Mouse (Mus musculus) heart, embryonic 14.5 days (tissue): ENCODE measurements around the gene Gm20716. TPM values are rescaled to one million over a fixed set of nuclear protein-coding genes. Genes with fewer than 3 reads are reported as not detected.

Experiments used
- ATAC-seq: fragments of 200-750 bp; cut with Nextera tagmentation; 2 replicates; pipeline ENCODE4 v1.8.0; 2017; ENCODE audit warnings: low read depth, moderate TSS enrichment; ENCODE audit not compliant: insufficient number of reproducible peaks, insufficient read depth, low FRiP score
- H3K27ac ChIP-seq, 2 experiments: fragments of 200-500 bp in 1 of 2; fragments of 300-500 bp in 1 of 2; sonication (generic) in 1 of 2; replicated peaks in 1 of 2; 2 replicates each; pipeline ENCODE4 v1.5.1; 2012 to 2014; ENCODE audit warnings: low read depth in 2 of 2, low read length in 2 of 2, control low read depth in 1 of 2, mild to moderate bottlenecking in 1 of 2, mixed read lengths in 1 of 2; ENCODE audit not compliant: control insufficient read depth in 1 of 2, insufficient read depth in 1 of 2
- H3K27me3 ChIP-seq: fragments of 300-500 bp; sonication (generic); 2 replicates; pipeline ENCODE4 v1.6.1; 2014; ENCODE audit warnings: mild to moderate bottlenecking, low read length, control low read depth; ENCODE audit not compliant: control insufficient read depth, insufficient read depth
- H3K36me3 ChIP-seq: fragments of 300-500 bp; sonication (generic); 2 replicates; pipeline ENCODE4 v1.6.1; 2014; ENCODE audit warnings: mild to moderate bottlenecking, control low read depth, low read length, mixed read lengths; ENCODE audit not compliant: control insufficient read depth, insufficient read depth
- H3K4me1 ChIP-seq, 2 experiments: fragments of 200-500 bp in 1 of 2; fragments of 300-500 bp in 1 of 2; sonication (generic) in 1 of 2; 2 replicates each; pipeline ENCODE4 v1.6.1; 2012 to 2014; ENCODE audit warnings: low read length in 2 of 2, control low read depth in 1 of 2, mixed read lengths in 1 of 2; ENCODE audit not compliant: control insufficient read depth in 2 of 2, insufficient read depth in 2 of 2
- H3K4me2 ChIP-seq: fragments of 300-500 bp; sonication (generic); 2 replicates; pipeline ENCODE4 v1.6.1; 2014; ENCODE audit warnings: mild to moderate bottlenecking, low read length
- H3K4me3 ChIP-seq, 2 experiments: fragments of 200-500 bp in 1 of 2; fragments of 300-500 bp in 1 of 2; sonication (generic) in 1 of 2; 2 replicates each; pipeline ENCODE4 v1.5.1; 2012 to 2014; ENCODE audit warnings: low read length in 2 of 2, mild to moderate bottlenecking in 2 of 2, control low read depth in 1 of 2, low read depth in 1 of 2, moderate library complexity in 1 of 2; ENCODE audit not compliant: control insufficient read depth in 1 of 2, insufficient read depth in 1 of 2
- H3K9ac ChIP-seq: fragments of 300-500 bp; sonication (generic); 2 replicates; pipeline ENCODE4 v1.6.1; 2014; ENCODE audit warnings: mild to moderate bottlenecking, low read length
- H3K9me3 ChIP-seq: fragments of 300-500 bp; sonication (generic); 2 replicates; pipeline ENCODE4 v1.6.1; 2016; ENCODE audit warnings: low read length, control low read depth; ENCODE audit not compliant: control insufficient read depth
- WGBS: fragments of 180-500 bp; shearing (Covaris S2); extraction: QIAGEN DNeasy Blood & Tissue Kit; methylation state at CpG from one replicate; pipeline ENCODE4 v1.1.7; 2014; 5-methylcytosine and 5-hydroxymethylcytosine counted together
- polyA plus RNA-seq: library from polyadenylated mRNA; unstranded; fragments of >200 nt; fragmentation: Nextera tagmentation; extraction: Ambion mirVana; gene quantifications from 2 replicates; pipeline ENCODE4 v1.2.1, GENCODE M21; 2014

Gene Gm20716
- polyA plus RNA-seq, 1 experiment from 2014 or later = 18.2 TPM

GRCm38 (mm10) chr2:168257188-168257587 lies 27.0 kb upstream of the Gm20716 start:
- WGBS = 91% methylated on average over 4 of the region's 4 CpGs
- no peaks in the 10 kb centered on the region for H3K36me3 ChIP-seq
- peaks cover 64% of the 10 kb centered on the region for H3K27me3 ChIP-seq

GRCm38 (mm10) chr2:168256506-168256905 lies 26.3 kb upstream of the Gm20716 start:
- H3K9ac ChIP-seq = no peak overlapping the region
- WGBS = 69% methylated on average over 3 of the region's 3 CpGs
- no peak overlapping the region for H3K4me2 ChIP-seq
- no peak overlapping the region for H3K4me3 ChIP-seq
- H3K27me3 ChIP-seq = peaks cover 63% of the 10 kb centered on the region
- H3K4me1 ChIP-seq = no peaks in the 10 kb centered on the region; a peak in 1 of 4 replicates
- no peak overlapping the region for H3K27ac ChIP-seq
- H3K9me3 ChIP-seq = no peaks in the 10 kb centered on the region
- H3K36me3 ChIP-seq = no peaks in the 10 kb centered on the region
- ATAC-seq = no peak

More at GRCm38 (mm10) chr2:168257188-168257587, 27.0 kb upstream of the Gm20716 start:
- no peaks in the 10 kb centered on the region for H3K9me3 ChIP-seq
- H3K4me3 ChIP-seq = no peak overlapping the region
- no peak overlapping the region for H3K27ac ChIP-seq
- no peak for ATAC-seq
- H3K4me2 ChIP-seq = no peak overlapping the region
- no peak overlapping the region for H3K9ac ChIP-seq
- no peaks in the 10 kb centered on the region; a peak in 1 of 4 replicates for H3K4me1 ChIP-seq

GRCm38 (mm10) chr2:168253822-168254221 lies 23.7 kb upstream of the Gm20716 start:
- Histone ChIP-seq H3K27ac (no peak overlapping the region), H3K9me3 (no peaks in the 10 kb centered on the region), H3K4me3 (no peak overlapping the region), H3K9ac (no peak overlapping the region), H3K27me3 (peaks cover 55% of the 10 kb centered on the region), H3K4me1 (no peaks in the 10 kb centered on the region; a peak in 1 of 4 replicates), H3K4me2 (no peak overlapping the region), H3K36me3 (no peaks in the 10 kb centered on the region)
- no peak for ATAC-seq
- 19% methylated on average over 7 of the region's 7 CpGs for WGBS

GRCm38 (mm10) chr2:168252639-168253292 lies 22.6 kb upstream of the Gm20716 start:
- Histone ChIP-seq H3K4me2 (no peak overlapping the region), H3K4me3 (no peak overlapping the region), H3K27me3 (peaks cover 55% of the 10 kb centered on the region)

GRCm38 (mm10) chr2:168250270-168250669 lies 20.1 kb upstream of the Gm20716 start:
- Histone ChIP-seq H3K9me3 (no peaks in the 10 kb centered on the region), H3K27ac (no peak overlapping the region), H3K27me3 (peaks cover 54% of the 10 kb centered on the region), H3K36me3 (no peaks in the 10 kb centered on the region), H3K4me2 (no peak overlapping the region), H3K4me3 (no peak overlapping the region), H3K4me1 (no peaks in the 10 kb centered on the region; a peak in 1 of 4 replicates), H3K9ac (no peak overlapping the region)
- ATAC-seq = no peak
- 22% methylated on average over 8 of the region's 8 CpGs for WGBS

More at GRCm38 (mm10) chr2:168252639-168253292, 22.6 kb upstream of the Gm20716 start:
- Histone ChIP-seq H3K4me1 (no peaks in the 10 kb centered on the region; a peak in 1 of 4 replicates), H3K27ac (no peak overlapping the region), H3K36me3 (no peaks in the 10 kb centered on the region), H3K9me3 (no peaks in the 10 kb centered on the region), H3K9ac (no peak overlapping the region)
- no peak; the same call in 1 of the 2 replicates for ATAC-seq
- 10% methylated on average over 16 of the region's 16 CpGs for WGBS

GRCm38 (mm10) chr2:168248856-168249245 lies 18.7 kb upstream of the Gm20716 start:
- no peak overlapping the region for H3K27ac ChIP-seq
- H3K36me3 ChIP-seq = no peaks in the 10 kb centered on the region
- no peak overlapping the region for H3K9ac ChIP-seq
- H3K4me3 ChIP-seq = no peak overlapping the region
- no peak for ATAC-seq
- no peak overlapping the region for H3K4me2 ChIP-seq
- H3K9me3 ChIP-seq = no peaks in the 10 kb centered on the region
- H3K27me3 ChIP-seq = peaks cover 44% of the 10 kb centered on the region
- H3K4me1 ChIP-seq = no peaks in the 10 kb centered on the region
- 23% methylated on average over 2 of the region's 2 CpGs for WGBS

GRCm38 (mm10) chr2:168248167-168248855 lies 18.1 kb upstream of the Gm20716 start:
- Histone ChIP-seq H3K4me1 (no peaks in the 10 kb centered on the region), H3K4me3 (no peak overlapping the region), H3K27ac (no peak overlapping the region), H3K4me2 (no peak overlapping the region), H3K9me3 (no peaks in the 10 kb centered on the region), H3K36me3 (no peaks in the 10 kb centered on the region), H3K9ac (no peak overlapping the region), H3K27me3 (peaks cover 39% of the 10 kb centered on the region)
- 67% methylated on average over 8 of the region's 8 CpGs for WGBS
- ATAC-seq = no peak
